Mouse (Mus musculus): ENCODE results near the gene Cyp26a1. TPM values are rescaled to one million over a fixed set of nuclear protein-coding genes. Genes with fewer than 3 reads are reported as not detected.

Cyp26a1 gene
- polyA plus RNA-seq (2014; fragmentation: Nextera tagmentation; extraction: Ambion mirVana) = 2.3 and 4.0 TPM in 2 replicates

DNA sequence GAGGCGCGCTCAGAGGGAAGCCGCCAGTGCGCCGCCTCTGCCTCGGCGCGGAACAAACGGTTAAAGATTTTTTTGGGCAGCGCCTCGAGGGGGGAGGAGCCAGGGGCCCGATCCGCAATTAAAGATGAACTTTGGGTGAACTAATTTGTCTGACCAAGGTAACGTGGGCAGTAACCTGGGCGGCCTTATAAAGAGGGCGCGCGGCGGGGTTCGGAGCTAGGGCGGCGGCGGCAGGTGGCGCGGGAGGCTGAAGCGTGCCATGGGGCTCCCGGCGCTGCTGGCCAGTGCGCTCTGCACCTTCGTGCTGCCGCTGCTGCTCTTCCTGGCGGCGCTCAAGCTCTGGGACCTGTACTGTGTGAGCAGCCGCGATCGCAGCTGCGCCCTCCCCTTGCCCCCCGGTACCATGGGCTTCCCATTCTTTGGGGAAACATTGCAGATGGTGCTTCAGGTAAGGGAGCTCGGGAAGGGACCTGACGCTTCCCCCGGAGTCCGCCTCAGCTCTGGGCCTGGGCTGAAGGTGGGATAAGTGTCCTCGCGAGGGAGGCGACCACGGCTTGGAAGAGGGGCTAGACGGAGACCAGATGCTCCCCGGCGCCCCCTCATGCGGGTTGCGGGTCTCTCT is at the start of gene Cyp26a1:
Gene Cyp26a1 (plus strand): TSS at position 148 of the 622 bp plus-strand sequence.
- Histone ChIP-seq H3K4me3 (ENCODE audit: low read depth, low read length) (peak within 1 kb of the TSS; percentile 28), H3K36me3 (ENCODE audit: control insufficient read depth, insufficient read depth, low read length) (no peaks in the 10 kb centered on the region), H3K27me3 (ENCODE audit: control insufficient read depth, insufficient read depth, low read length) (peaks cover 93% of the 10 kb centered on the region), H3K4me1 (ENCODE audit: control insufficient read depth, insufficient read depth, low read length) (peaks cover 25% of the 10 kb centered on the region), H3K27ac (ENCODE audit: low read depth, low read length) (no peak within 1 kb of the TSS), H3K9ac (ENCODE audit: low read length) (no peak within 1 kb of the TSS), H3K9me3 (ENCODE audit: control insufficient read depth, low read length) (no peaks in the 10 kb centered on the region), H3K4me2 (ENCODE audit: low read depth) (peak within 1 kb of the TSS; percentile 52)
- WGBS = 0% methylated on average over 51 of the region's 51 CpGs
- ATAC-seq (ENCODE audit: insufficient read depth, low FRiP score, low TSS enrichment) (no peak), DNase-seq (ENCODE audit: low spot score) (no peak)

DNA sequence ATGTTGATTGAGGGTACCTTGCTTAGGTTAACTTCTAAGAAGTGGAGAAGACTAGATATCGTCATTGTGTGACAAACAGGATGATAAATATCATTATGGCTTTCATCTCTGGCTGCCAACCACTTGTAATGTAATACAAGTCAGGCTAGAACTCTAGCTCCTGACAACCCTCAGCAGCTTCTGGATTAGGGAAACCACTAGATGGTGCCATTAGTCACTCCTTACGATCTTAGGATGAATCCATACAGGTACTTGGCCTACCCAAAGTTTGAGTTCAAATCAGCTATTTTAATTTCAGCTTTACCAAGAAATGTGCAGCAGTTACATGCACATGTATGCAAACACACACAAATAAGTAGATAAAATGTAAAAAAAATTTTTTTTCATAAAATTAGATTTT is 49.6 kb upstream of the Cyp26a1 start:
- no peak for ATAC-seq (ENCODE audit: insufficient read depth, low FRiP score, low TSS enrichment)
- Histone ChIP-seq H3K36me3 (ENCODE audit: control insufficient read depth, insufficient read depth, low read length) (no peaks in the 10 kb centered on the region), H3K9ac (ENCODE audit: low read length) (no peak overlapping the region), H3K4me2 (ENCODE audit: low read depth) (no peak overlapping the region), H3K27me3 (ENCODE audit: control insufficient read depth, insufficient read depth, low read length) (no peaks in the 10 kb centered on the region), H3K4me1 (ENCODE audit: control insufficient read depth, insufficient read depth, low read length) (no peaks in the 10 kb centered on the region), H3K4me3 (ENCODE audit: low read depth, low read length) (no peak overlapping the region), H3K9me3 (ENCODE audit: control insufficient read depth, low read length) (no peaks in the 10 kb centered on the region), H3K27ac (ENCODE audit: low read depth, low read length) (no peak overlapping the region)
- no peak for DNase-seq (ENCODE audit: low spot score)
- WGBS = 32% methylated on average over 2 of the region's 2 CpGs

DNA sequence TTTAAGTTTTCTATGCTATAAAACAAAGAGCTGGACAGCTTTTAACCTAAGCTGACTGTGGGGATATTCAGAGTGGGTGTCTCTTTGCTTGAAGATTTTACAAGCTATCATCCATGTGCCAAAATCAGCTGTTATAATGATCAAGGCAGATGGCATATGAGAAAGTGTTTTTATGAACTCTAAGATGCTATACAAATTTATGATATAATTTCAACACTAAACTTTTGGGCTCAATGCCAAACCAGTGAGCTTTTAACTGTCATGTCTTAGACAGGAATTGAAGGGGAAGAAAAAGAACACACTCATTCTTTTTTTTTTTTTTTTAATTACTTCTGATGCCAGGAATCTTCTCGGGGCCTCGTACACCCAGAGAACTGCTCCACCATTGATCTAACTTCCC is 47.1 kb upstream of the Cyp26a1 start:
- Histone ChIP-seq H3K9ac (ENCODE audit: low read length) (no peak overlapping the region), H3K4me1 (ENCODE audit: control insufficient read depth, insufficient read depth, low read length) (no peaks in the 10 kb centered on the region), H3K27me3 (ENCODE audit: control insufficient read depth, insufficient read depth, low read length) (no peaks in the 10 kb centered on the region), H3K9me3 (ENCODE audit: control insufficient read depth, low read length) (no peaks in the 10 kb centered on the region), H3K36me3 (ENCODE audit: control insufficient read depth, insufficient read depth, low read length) (no peaks in the 10 kb centered on the region), H3K27ac (ENCODE audit: low read depth, low read length) (no peak overlapping the region), H3K4me2 (ENCODE audit: low read depth) (no peak overlapping the region), H3K4me3 (ENCODE audit: low read depth, low read length) (no peak overlapping the region)
- DNase-seq (ENCODE audit: low spot score) (no peak), ATAC-seq (ENCODE audit: insufficient read depth, low FRiP score, low TSS enrichment) (no peak)
- 78% methylated on average over 2 of the region's 2 CpGs for WGBS

DNA sequence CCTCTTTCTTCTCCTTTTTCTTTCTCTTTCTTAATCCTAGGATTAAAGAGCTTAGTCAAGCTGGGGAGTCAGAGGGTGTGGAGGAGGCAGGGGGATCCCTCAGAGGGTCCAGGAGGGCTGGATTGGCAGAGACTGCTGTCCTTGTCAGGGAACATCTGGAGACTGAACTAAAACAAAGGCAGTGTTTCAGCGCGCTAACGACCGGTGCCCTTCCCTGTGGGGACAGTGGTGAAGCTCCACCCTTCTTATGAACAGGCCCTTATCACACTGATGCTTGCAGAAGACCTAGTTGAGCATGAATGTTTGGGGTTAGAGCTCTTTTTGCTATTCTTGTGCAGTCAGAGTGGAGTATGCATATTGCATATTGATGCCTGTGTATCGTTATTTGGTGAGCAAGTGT is 43.6 kb upstream of the Cyp26a1 start:
- ATAC-seq (ENCODE audit: insufficient read depth, low FRiP score, low TSS enrichment) (no peak), DNase-seq (ENCODE audit: low spot score) (no peak)
- no peak overlapping the region for H3K4me2 ChIP-seq (ENCODE audit: low read depth)
- whole genome bisulfite sequencing = 52% methylated on average over 5 of the region's 5 CpGs
- no peak overlapping the region for H3K9ac ChIP-seq (ENCODE audit: low read length)
- H3K27ac ChIP-seq (ENCODE audit: low read depth, low read length) = no peak overlapping the region
- H3K36me3 ChIP-seq (ENCODE audit: control insufficient read depth, insufficient read depth, low read length) = no peaks in the 10 kb centered on the region
- H3K27me3 ChIP-seq (ENCODE audit: control insufficient read depth, insufficient read depth, low read length) = no peaks in the 10 kb centered on the region
- H3K4me1 ChIP-seq (ENCODE audit: control insufficient read depth, insufficient read depth, low read length) = no peaks in the 10 kb centered on the region
- H3K9me3 ChIP-seq (ENCODE audit: control insufficient read depth, low read length) = no peaks in the 10 kb centered on the region
- no peak overlapping the region for H3K4me3 ChIP-seq (ENCODE audit: low read depth, low read length)

DNA sequence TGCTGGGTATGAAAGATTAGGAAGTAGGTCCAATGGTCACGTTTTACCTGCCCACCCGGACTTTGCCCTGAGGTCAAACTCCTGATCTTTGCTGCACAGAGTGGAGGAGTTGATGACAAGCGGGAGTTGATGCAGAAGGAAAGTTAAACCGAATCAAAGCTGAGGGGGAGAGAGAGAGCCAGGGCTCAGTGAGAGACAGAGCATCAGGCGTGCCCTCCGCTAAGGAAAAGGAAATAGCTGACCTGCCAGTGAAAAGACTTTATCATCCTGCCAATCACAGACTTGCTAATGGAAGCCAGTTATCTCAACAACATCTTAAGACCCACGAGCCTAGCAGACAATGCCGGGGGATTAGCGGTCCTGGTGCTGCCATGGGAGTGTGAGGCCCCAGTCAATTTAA is 41.2 kb upstream of the Cyp26a1 start:
- whole genome bisulfite sequencing = 8% methylated on average over 9 of the region's 9 CpGs
- Histone ChIP-seq H3K4me2 (ENCODE audit: low read depth) (no peak overlapping the region), H3K9ac (ENCODE audit: low read length) (no peak overlapping the region), H3K9me3 (ENCODE audit: control insufficient read depth, low read length) (no peaks in the 10 kb centered on the region), H3K4me3 (ENCODE audit: low read depth, low read length) (no peak overlapping the region), H3K36me3 (ENCODE audit: control insufficient read depth, insufficient read depth, low read length) (no peaks in the 10 kb centered on the region), H3K27me3 (ENCODE audit: control insufficient read depth, insufficient read depth, low read length) (no peaks in the 10 kb centered on the region), H3K27ac (ENCODE audit: low read depth, low read length) (no peak overlapping the region), H3K4me1 (ENCODE audit: control insufficient read depth, insufficient read depth, low read length) (no peaks in the 10 kb centered on the region)
- ATAC-seq (ENCODE audit: insufficient read depth, low FRiP score, low TSS enrichment) (no peak), DNase-seq (ENCODE audit: low spot score) (no peak)

DNA sequence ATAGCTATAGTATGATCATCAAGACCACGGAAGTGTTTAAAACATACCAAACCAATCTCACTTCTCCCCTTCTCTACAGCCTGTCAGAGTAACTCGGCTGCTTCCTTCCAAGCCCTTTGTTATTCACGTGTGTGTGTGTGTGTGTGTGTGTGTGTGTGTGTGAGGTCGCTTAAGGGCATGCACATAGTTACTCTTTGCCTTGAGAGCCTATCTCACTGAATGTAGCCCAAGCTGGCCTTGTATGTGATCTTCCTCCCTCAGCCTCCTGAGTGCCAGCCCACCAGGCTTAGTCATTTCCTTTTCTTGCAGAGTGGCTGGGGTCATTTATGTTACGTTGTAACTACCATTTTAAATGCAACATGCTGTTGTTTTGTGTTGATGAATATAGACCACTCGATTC is 32.3 kb upstream of the Cyp26a1 start:
- ATAC-seq (ENCODE audit: insufficient read depth, low FRiP score, low TSS enrichment) = no peak
- Histone ChIP-seq H3K27me3 (ENCODE audit: control insufficient read depth, insufficient read depth, low read length) (no peaks in the 10 kb centered on the region), H3K4me3 (ENCODE audit: low read depth, low read length) (no peak overlapping the region), H3K9ac (ENCODE audit: low read length) (no peak overlapping the region), H3K36me3 (ENCODE audit: control insufficient read depth, insufficient read depth, low read length) (no peaks in the 10 kb centered on the region), H3K27ac (ENCODE audit: low read depth, low read length) (no peak overlapping the region), H3K4me2 (ENCODE audit: low read depth) (no peak overlapping the region), H3K9me3 (ENCODE audit: control insufficient read depth, low read length) (no peaks in the 10 kb centered on the region), H3K4me1 (ENCODE audit: control insufficient read depth, insufficient read depth, low read length) (no peaks in the 10 kb centered on the region)
- 71% methylated on average over 6 of the region's 6 CpGs for WGBS
- DNase-seq (ENCODE audit: low spot score) = no peak

DNA sequence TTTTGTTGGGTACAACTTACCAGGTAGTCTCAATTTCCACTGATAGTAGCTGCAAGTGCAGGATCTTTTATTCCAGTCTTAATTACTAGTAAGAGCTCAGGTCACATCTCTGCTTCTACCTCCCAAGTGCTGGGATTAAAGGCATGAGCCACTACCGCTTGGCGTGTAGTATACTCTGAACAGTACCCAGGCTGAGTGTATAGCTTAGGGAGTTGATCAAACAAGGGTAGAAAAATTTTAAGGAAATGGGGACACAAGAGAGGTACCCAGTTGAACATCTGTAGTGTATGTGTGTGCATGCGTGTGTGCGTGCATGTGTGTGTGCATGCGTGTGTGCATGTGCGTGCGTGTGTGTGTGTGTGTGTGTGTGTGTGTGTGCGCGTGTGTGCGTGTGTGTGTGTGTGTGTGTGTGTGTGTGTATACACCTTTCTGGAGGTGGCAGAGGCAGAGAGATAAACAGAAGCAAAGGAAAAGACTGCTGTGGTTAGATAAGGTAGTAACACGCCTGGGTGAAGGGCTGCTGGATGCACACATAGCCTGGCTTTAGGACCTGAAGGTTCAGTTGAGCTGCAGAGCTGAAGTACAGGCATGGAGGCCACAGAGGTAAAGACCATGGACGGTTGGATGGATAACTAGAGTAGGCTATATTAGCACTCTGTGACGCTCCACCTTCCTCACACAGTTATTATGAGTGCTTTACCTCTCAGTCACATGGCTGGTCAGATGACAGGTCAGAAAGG is 29.6 kb upstream of the Cyp26a1 start:
- ATAC-seq (ENCODE audit: insufficient read depth, low FRiP score, low TSS enrichment) (no peak), DNase-seq (ENCODE audit: low spot score) (no peak)
- H3K27me3 ChIP-seq (ENCODE audit: control insufficient read depth, insufficient read depth, low read length) = no peaks in the 10 kb centered on the region
- H3K9ac ChIP-seq (ENCODE audit: low read length) = no peak overlapping the region
- WGBS = 57% methylated on average over 13 of the region's 13 CpGs
- H3K36me3 ChIP-seq (ENCODE audit: control insufficient read depth, insufficient read depth, low read length) = no peaks in the 10 kb centered on the region
- no peaks in the 10 kb centered on the region for H3K4me1 ChIP-seq (ENCODE audit: control insufficient read depth, insufficient read depth, low read length)
- H3K4me3 ChIP-seq (ENCODE audit: low read depth, low read length) = no peak overlapping the region
- no peaks in the 10 kb centered on the region for H3K9me3 ChIP-seq (ENCODE audit: control insufficient read depth, low read length)
- no peak overlapping the region for H3K4me2 ChIP-seq (ENCODE audit: low read depth)
- H3K27ac ChIP-seq (ENCODE audit: low read depth, low read length) = no peak overlapping the region

DNA sequence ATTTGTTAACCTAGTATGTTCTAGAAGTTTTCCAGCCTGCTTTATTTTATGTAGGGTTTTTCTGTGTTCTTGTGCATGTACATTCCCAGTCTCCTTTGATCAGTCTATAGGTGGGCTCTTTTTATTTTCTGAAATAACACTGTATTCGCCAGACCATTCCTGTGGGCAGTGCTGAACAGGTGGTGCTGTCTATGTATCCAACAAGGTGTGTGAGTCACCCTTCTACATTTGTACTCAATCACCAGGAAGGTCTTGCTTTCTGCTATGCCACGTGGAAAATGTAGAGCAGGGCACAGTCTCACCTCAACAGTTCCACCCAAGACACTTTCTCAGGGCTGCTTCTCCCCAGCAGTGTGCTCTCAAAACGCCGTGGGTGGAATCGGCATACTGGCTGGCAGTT is 28.9 kb upstream of the Cyp26a1 start:
- Histone ChIP-seq H3K4me1 (ENCODE audit: control insufficient read depth, insufficient read depth, low read length) (no peaks in the 10 kb centered on the region), H3K27me3 (ENCODE audit: control insufficient read depth, insufficient read depth, low read length) (no peaks in the 10 kb centered on the region), H3K4me3 (ENCODE audit: low read depth, low read length) (no peak overlapping the region), H3K27ac (ENCODE audit: low read depth, low read length) (no peak overlapping the region), H3K9me3 (ENCODE audit: control insufficient read depth, low read length) (no peaks in the 10 kb centered on the region), H3K9ac (ENCODE audit: low read length) (no peak overlapping the region), H3K36me3 (ENCODE audit: control insufficient read depth, insufficient read depth, low read length) (no peaks in the 10 kb centered on the region), H3K4me2 (ENCODE audit: low read depth) (no peak overlapping the region)
- no peak for DNase-seq (ENCODE audit: low spot score)
- ATAC-seq (ENCODE audit: insufficient read depth, low FRiP score, low TSS enrichment) = no peak
- WGBS = 86% methylated on average over 5 of the region's 5 CpGs

DNA sequence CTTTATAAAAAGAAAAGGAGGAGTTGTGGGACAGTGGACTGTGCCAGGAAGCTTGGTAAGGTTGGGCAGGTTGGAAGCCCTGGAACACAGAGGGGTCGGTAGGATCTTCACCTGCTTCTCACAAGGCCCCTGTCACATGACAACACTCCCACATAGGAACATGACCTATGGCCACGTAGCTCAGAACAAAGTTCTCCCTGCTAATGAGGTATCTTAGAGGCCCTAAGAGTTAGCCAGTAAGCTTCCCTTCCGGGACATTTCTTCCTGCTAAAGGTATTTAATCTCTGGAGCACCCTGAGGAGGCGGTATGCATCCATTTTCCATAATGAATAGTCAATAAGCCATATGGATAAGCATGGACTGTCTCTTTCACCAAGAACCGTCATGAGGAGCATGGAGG is 28.1 kb upstream of the Cyp26a1 start:
- Histone ChIP-seq H3K36me3 (ENCODE audit: control insufficient read depth, insufficient read depth, low read length) (no peaks in the 10 kb centered on the region), H3K9ac (ENCODE audit: low read length) (no peak overlapping the region), H3K4me2 (ENCODE audit: low read depth) (no peak overlapping the region), H3K27me3 (ENCODE audit: control insufficient read depth, insufficient read depth, low read length) (no peaks in the 10 kb centered on the region), H3K9me3 (ENCODE audit: control insufficient read depth, low read length) (no peaks in the 10 kb centered on the region), H3K4me1 (ENCODE audit: control insufficient read depth, insufficient read depth, low read length) (no peaks in the 10 kb centered on the region), H3K27ac (ENCODE audit: low read depth, low read length) (no peak overlapping the region), H3K4me3 (ENCODE audit: low read depth, low read length) (no peak overlapping the region)
- DNase-seq (ENCODE audit: low spot score) = no peak
- no peak for ATAC-seq (ENCODE audit: insufficient read depth, low FRiP score, low TSS enrichment)
- WGBS = 86% methylated on average over 5 of the region's 5 CpGs

All from neural tube, embryonic 11.5 days (tissue).